Mouse (Mus musculus) olfactory bulb, adult 2 months (tissue): ENCODE results near the gene Otud4. TPM values are rescaled to one million over a fixed set of nuclear protein-coding genes. Genes with fewer than 3 reads are reported as not detected.
"Not testable (repeated sequence)": the region's sequence is repeated elsewhere in the genome, so short reads cannot be mapped to it uniquely, and the experiment has no call there.

Experiments
- H3K27ac ChIP-seq: fragments of 200-500 bp; 2 replicates; pipeline ENCODE4 v1.5.1; 2012; ENCODE audit warnings: low read depth, low read length; ENCODE audit not compliant: insufficient read depth
- H3K4me1 ChIP-seq: fragments of 200-500 bp; 2 replicates; pipeline ENCODE4 v1.6.1; 2012; ENCODE audit warnings: low read length; ENCODE audit not compliant: control insufficient read depth, insufficient read depth
- H3K4me3 ChIP-seq: fragments of 200-500 bp; 2 replicates; pipeline ENCODE4 v1.5.1; 2012; ENCODE audit warnings: mild to moderate bottlenecking, low read depth, low read length, moderate library complexity; ENCODE audit not compliant: insufficient read depth
- CTCF ChIP-seq: fragments of 200-500 bp; IDR thresholded peaks from 2 replicates; pipeline ENCODE4 v1.5.1; 2012; ENCODE audit warnings: low read depth, mild to moderate bottlenecking, low read length, moderate library complexity; ENCODE audit not compliant: insufficient read depth
- POLR2A ChIP-seq: fragments of 200-500 bp; IDR thresholded peaks from 2 replicates; pipeline ENCODE4 v1.6.1; 2012; ENCODE audit warnings: mild to moderate bottlenecking, low read depth, low read length, moderate library complexity; ENCODE audit not compliant: insufficient read depth
- WGBS: fragments of 180-500 bp; shearing (Covaris S2); methylation state at CpG from one replicate; pipeline ENCODE4 v1.1.7; 2018; 5-methylcytosine and 5-hydroxymethylcytosine counted together
- polyA plus RNA-seq: library from polyadenylated mRNA; stranded (reverse); fragments of >200 nt; gene quantifications from 2 replicates; pipeline ENCODE4 v1.2.4, GENCODE M21; 2012; ENCODE audit warnings: low replicate concordance; ENCODE audit not compliant: missing spikeins, insufficient read depth, insufficient read length

The Otud4 gene
- polyA plus RNA-seq, 1 experiment: not detected

- H3K4me1 ChIP-seq: peaks cover 8% of the 10 kb centered on the region; the same call in 1 of the 2 replicates
- H3K27ac ChIP-seq: no peak overlapping the region
- 87% methylated on average over 4 of the region's 4 CpGs for WGBS
- TF ChIP-seq CTCF: no peak
- no peak for TF ChIP-seq POLR2A
- no peak overlapping the region for H3K4me3 ChIP-seq
These were observed 37.0 kb downstream of the Otud4 start for GRCm38 (mm10) chr8:79676461-79676860.

- no peak overlapping the region for H3K4me3 ChIP-seq
- 63% methylated on average over 5 of the region's 5 CpGs for WGBS
- no peak for TF ChIP-seq CTCF
- no peak for TF ChIP-seq POLR2A
- H3K27ac ChIP-seq: no peak overlapping the region
- H3K4me1 ChIP-seq: peaks cover 8% of the 10 kb centered on the region; the same call in 1 of the 2 replicates
These were observed 39.6 kb downstream of the Otud4 start for GRCm38 (mm10) chr8:79679005-79679404.

- WGBS: 54% methylated on average over 10 of the region's 10 CpGs
- not testable (repeated sequence) for H3K4me1 ChIP-seq, H3K27ac ChIP-seq
- peak overlapping the region; percentile 43 for H3K4me3 ChIP-seq
These were observed 40.7 kb downstream of the Otud4 start for GRCm38 (mm10) chr8:79680083-79680482.

GRCm38 (mm10) chr8:79680555-79680954, 41.1 kb downstream of the Otud4 start:
- H3K27ac ChIP-seq: no peak overlapping the region
- TF ChIP-seq CTCF (no peak), POLR2A (no peak)
- H3K4me3 ChIP-seq: peak overlapping the region; percentile 43
- 11% methylated on average over 34 of the region's 34 CpGs for WGBS
- peaks cover 8% of the 10 kb centered on the region; the same call in 1 of the 2 replicates for H3K4me1 ChIP-seq

- TF ChIP-seq CTCF: no peak
- no peak for TF ChIP-seq POLR2A
- H3K4me3 ChIP-seq: peak overlapping the region; percentile 43; the same call in 1 of the 2 replicates
- 33% methylated on average over 2 of the region's 2 CpGs for WGBS
- peaks cover 8% of the 10 kb centered on the region; the same call in 1 of the 2 replicates for H3K4me1 ChIP-seq
- no peak overlapping the region for H3K27ac ChIP-seq
These were observed 41.5 kb downstream of the Otud4 start for GRCm38 (mm10) chr8:79680965-79681364.

- 88% methylated on average over 5 of the region's 5 CpGs for WGBS
- not testable (repeated sequence) for H3K27ac ChIP-seq, H3K4me1 ChIP-seq, H3K4me3 ChIP-seq
These were observed 46.5 kb downstream of the Otud4 start for GRCm38 (mm10) chr8:79685927-79686326.

GRCm38 (mm10) chr8:79692531-79692930, 53.1 kb downstream of the Otud4 start:
- Histone ChIP-seq H3K4me1 (no peaks in the 10 kb centered on the region), H3K27ac (no peak overlapping the region), H3K4me3 (no peak overlapping the region)
- WGBS: 48% methylated on average over 2 of the region's 2 CpGs
- TF ChIP-seq CTCF: no peak
- TF ChIP-seq POLR2A: no peak

- Histone ChIP-seq H3K27ac (no peak overlapping the region), H3K4me1 (no peaks in the 10 kb centered on the region), H3K4me3 (no peak overlapping the region)
- TF ChIP-seq POLR2A: no peak
- TF ChIP-seq CTCF: no peak
- WGBS: 93% methylated on average over 3 of the region's 3 CpGs
These were observed 67.3 kb downstream of the Otud4 start for GRCm38 (mm10) chr8:79706687-79707086.

GRCm38 (mm10) chr8:79711064-79711961, 71.9 kb downstream of the Otud4 start, which contains the start of the genes Abce1 and Anapc10:
TSS of gene Abce1 (minus strand) at chr8:79711740.
TSS of gene Anapc10 (plus strand) at chr8:79711820.
- peak; percentile 74 for TF ChIP-seq POLR2A
- TF ChIP-seq CTCF: no peak
- Histone ChIP-seq H3K4me1 (no peaks in the 10 kb centered on the region), H3K27ac (peak within 1 kb of the TSS; percentile 55), H3K4me3 (peak within 1 kb of the TSS; percentile 82)
- under 1% methylated on average over 73 of the region's 73 CpGs for WGBS
